Mouse (Mus musculus) thymus, postnatal 36 days (tissue): Measurements from ENCODE around the gene Rnf8.
"Not testable (repeated sequence)": the region's sequence is repeated elsewhere in the genome, so short reads cannot be mapped to it uniquely, and the experiment has no call there.

ENCODE experiments used
- DNase-seq, 2 experiments: peaks; one replicate each; pipeline ENCODE4 v3.0.0; 2022; ENCODE audit warnings: mixed read lengths in 2 of 2

The Rnf8 gene

DNA sequence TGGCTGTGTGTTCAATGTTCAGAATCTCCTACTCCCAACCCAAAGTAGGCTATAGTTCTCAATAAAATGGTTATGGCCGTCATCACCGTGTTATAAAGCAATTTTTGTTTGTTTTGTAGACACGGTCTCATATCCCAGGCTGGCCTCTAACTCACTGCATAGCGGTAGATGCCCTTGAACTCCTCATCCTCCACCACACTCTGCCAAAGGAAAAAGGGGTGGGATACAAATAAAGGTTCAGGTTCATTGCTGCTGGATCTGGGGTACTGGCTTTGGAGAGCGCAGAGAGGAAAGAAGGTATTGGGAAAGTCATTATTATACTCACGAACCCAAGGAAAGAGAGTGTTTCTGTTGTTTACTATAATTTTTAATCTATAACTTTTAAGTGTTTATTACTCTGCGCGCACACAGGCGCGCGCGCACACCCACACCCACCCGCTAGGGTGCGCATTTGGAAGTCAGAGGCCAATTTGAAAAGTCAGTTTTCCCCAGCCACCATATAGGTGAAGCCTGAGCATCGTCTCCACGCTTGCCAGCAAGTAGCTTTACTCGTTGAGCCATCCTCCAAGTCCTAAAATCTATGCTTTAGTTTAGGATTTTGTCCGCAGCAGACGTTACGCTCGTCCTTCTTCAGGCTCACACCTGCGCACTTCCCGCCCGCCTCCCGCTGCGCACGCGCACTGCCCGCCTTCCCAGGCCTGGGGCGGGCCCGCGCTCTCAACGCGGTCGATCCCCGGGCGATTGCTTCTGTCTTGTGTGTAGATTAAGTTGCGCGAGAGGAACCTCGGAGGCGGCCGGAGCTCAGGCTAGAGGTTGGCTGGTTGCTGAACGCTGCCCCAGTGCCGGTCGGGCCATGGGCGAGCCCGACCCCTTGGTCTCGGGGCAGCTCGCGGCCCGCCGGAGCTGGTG lies at the start of gene Rnf8, which contains the start of gene Gm28043:
Gene Rnf8 (plus strand): TSS at position 676 of the 909 bp plus-strand sequence.
Gene Gm28043 (plus strand): TSS at position 762 of the 909 bp plus-strand sequence.
- peak; percentile 93 to 95 for DNase-seq

DNA sequence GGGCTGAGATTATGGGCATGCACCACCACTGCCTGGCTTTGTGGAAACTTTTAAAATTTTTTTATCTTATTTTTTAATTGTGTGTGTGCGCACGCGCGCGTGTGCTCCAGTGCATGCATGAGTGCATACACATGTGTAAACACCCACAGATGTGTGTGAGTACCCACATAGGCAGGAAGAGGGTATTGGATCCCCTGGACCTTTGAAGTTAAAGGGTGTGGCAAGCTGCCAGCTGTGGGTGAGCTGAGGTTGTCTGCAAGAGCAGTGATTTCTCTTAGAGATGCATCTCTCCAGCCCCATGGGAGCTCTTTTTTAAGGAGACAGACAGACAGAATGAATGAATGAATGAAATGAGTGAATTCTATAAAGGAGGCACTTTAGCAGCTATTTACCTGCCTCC lies 49.1 kb upstream of the Rnf8 start:
- DNase-seq: peak in 1 of 2 experiments; percentile 31

DNA sequence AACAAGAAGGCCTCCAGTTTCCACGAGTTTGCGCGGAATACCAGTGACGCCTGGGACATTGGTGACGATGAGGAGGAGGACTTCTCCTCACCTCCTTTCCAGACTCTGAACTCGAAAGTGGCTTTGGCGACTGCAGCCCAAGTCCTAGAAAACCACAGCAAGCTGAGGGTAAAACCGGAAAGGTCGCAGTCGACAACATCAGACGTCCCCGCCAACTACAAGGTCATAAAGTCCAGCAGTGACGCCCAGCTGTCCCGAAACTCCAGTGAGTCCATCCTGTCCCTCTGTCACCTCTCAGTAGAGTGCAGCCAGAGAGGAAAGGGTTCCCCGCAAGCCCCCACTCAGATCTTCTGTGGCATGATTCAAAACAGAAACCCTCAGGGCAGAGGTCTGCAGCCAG lies 46.2 kb upstream of the Rnf8 start:
- no peak for DNase-seq

DNA sequence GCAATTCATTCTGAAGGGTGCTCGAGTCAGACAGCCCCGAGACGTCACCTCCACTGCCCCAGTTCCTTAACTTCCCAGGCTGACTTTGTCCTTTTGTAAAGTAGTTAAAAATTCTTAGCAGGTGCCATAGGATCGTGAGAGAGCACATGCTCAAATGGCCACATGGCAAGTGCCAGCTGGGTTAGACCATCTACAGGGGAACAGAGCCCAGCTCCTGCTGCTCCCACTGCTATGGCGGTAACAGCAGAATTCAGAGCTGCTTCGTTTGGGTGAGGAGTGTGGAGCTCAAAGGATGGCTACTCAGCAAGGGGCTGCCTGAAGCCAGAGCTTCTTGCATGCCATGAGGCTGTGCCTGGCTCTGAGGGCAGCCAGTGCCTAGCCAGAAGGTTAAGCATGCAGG lies 44.8 kb upstream of the Rnf8 start:
- no peak for DNase-seq

DNA sequence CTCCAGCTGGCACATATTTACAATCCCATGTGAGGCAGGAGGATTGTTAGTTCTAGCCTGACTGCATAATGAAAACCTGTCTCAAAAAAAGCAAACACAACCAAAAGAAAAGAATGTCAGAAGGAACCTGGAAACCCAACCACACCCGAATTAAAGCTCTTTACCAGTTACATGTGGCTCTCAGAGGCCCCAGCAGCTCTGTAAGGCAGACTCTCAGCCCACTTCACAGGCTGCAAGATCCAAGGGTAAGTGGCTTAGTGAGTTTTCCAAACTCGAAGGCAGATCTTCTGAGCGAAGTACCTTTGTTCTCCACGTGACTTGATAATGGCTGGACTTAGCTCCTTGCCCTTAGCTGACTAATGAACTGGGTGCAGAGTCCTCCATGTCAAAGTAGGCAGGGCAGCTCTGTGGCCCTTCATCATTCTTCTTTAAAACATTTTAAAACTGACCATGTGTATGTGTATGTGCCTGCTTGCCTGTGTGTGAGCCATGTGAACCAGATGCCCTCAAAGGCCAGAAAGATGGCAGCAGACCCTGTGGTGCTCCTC lies 34.9 kb upstream of the Rnf8 start:
- DNase-seq: no peak

DNA sequence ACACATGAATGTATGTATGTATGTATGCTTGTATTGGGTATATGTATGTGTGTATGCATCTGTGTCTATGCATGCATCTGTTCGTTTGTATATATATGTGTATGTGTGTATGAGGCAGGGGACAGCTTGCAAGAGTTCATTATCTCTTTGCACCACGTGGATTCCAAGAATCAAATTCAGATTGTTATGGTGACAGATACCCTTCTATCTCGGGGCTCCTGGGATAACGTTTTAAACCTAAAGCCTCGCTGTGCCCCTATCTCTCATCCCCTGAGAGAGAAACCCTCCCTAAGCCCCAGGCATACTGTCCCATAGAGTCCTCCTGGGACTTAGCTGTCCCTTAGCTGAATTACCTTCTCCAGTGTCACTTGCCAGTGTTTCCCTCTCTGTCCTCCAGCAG lies 31.0 kb upstream of the Rnf8 start:
- no peak for DNase-seq

DNA sequence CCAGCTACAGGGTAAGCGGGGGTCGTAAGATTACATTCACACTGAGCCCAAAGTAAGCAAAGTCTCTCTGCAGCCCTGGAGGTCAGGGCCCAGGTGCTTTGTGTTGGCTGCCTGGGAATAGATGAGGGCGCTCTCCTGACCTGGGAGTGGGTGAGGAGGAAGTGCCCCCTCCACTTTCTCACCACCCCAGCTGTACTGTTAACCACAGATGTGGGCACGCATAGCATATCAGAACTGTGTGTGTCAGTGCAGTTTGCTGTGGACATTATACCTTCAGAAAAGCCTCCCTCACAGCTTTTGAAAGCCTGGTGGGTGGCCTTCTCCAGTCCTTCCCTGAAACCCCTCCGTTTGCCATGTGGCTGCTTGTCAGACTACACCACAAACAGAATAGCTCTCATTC lies 30.3 kb upstream of the Rnf8 start:
- peak; percentile 54 to 69 for DNase-seq

DNA sequence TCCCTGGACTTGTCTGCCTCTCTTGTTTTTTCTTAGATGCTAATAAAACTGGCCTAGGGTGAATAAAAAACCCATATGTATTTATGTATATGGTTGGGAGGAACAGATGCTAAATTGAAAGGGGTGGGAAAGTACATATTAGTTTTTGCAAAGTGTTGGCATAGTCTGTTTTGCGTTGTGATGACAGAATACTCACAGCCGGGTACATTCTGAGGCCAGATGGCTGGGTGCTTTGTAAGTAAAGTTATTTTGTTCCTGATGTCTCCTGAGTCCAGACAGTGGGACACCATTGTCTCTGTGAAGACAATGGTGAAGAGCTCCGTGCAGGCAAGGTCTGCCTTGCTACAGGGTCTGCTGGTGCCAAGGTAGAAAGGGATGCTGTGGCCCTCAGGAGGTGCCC lies 29.9 kb upstream of the Rnf8 start:
- DNase-seq: no peak

DNA sequence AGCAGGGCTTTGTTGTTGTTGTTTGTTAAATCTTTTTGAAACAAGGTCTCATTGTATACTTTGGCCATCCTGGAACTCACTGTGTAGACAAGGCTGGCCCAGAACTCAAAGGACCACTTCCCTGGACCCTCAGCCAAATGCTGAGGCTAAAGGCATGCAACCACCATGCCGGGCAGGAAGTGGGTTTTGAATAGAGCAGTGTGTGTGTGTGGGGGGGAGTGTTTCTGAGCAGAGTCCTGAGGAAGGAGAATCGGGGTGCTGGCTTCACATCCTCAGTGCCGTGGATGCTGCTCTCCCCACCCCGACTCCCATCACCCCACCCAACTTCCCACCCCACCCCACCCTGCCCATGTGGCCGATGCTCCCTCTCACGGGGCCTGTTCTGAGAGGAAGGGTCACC lies 29.1 kb upstream of the Rnf8 start:
- DNase-seq: peak; percentile 49 to 63

DNA sequence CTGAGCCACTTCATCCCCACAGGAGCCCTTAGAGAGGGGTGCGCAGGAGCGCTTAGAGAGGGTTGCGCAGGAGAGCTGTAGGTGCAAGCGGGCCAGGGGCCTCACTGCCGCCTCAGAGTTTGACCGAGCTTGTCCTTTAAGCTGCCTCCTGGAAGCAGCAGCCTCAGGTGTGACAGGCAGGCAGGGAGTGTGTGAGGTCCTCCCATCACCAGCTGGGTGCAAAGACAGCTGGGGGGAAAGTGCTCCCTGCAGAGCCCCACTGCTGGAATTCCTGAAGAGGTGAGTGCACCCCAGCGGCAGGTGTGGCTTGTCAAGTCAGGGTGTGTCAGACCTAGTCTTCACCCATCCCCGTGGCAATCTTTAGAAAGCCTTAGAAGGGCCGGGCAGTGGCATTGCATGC lies 27.7 kb upstream of the Rnf8 start:
- DNase-seq: no peak

DNA sequence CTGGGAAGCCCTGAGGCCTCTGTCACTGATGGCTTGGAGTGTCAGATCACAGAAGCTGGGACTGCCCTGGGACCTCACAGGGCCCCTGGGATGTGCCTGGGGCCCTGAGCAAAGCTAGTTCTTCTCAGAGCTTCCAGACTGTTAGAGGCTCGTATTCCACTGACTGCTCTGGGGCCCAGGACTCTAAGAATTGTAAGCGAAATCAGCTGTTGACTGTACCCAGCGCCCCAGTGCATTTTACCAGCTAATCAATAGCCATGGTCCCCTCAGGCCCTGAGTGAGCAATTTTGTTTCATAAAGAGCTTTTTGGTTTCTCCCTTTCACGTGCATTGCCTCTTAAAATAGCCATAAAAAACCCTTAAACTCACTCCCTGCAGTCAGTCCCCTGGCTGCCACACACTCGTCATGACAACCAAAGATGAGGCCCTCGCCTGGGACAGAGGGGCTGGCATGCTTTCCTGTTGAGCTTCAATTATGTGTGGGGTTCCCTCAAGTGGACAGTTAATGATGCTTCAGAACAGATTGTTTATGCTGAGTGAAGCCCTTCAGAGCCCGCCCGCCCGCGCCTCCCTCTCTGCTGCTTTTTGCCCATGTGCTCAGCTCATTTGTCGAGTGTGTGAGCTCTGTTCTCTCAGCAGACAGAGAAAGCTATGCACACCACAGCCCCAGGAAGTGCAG lies 25.2 kb upstream of the Rnf8 start:
- DNase-seq: no peak

DNA sequence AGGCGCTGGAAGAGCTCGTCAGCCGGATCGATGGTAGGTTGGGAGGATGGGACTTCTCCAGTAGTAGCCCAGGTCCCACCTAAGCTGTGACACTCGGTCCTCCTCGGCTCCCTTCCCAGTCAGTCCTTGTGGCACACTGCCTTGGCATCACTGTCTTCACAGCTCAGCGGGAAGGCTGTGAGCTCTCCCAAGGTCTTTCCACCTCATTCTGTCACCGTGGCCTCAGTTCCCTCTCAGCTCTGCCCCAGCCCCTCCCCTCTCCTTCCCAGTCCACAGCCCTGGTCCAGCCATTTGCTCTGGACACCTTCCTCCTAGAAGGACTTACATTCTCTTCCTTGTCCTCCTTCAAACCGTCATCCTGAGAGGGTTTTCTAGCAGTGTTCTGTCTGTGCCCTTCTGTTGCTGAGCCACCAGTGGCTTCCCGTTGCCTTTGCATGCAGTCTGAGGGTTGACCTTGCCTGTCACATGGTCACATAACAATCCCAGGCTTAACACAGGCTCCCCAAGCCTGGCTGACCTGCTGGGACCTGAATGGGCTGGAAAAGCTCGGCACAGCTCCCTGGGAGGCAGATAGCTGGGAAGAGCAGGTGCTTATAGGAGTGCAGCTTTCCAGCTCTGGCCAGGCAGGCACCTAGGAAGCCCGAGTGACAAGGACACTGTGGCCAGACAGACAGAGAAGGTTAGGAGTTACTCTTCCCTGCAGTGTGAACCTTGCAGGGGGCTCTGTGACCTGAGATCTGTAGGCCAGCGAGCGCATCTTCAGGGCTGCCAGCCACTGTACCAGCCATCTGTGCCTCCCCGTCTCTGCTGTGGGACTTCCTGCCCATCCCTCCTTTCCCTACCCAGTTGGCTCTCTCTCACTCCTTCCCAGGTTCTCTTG lies 18.5 kb upstream of the Rnf8 start:
- DNase-seq: no peak

DNA sequence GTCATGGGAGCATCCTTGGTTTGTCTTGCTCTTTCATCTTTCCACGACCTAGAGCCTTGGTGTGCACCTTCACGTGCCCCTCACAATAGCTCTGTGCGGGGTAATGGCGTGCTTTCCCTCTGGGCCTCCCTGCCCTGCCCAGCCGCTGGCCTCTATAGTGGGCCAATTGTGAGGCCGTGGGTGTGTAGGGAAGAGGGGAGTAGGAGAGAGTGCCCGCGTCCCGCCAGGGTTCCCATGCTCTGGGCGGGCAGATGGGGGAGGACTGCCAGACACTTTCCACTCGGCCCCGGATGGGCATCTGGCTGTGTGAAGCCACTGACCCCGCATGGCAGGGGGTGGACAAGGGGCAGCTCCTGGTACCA lies 17.8 kb upstream of the Rnf8 start:
- DNase-seq: no peak

DNA sequence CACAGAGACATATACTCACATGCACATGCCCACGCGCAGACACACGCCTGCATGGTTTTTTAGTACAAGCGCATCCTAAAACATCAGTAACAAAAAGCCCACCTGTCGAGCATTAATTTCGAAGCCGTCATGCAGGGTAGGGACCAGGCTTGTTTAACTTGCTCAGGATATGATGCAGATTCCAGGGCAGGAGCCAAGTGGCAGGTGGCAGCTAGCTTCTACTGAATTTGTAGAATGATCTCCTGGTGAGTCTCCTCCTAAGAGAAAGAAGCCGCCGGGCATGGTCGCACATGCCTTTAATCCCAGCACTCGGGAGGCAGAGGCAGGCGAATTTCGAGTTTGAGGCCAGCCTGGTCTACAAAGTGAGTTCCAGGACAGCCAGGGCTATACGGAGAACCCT lies 15.5 kb upstream of the Rnf8 start:
- DNase-seq: no peak

DNA sequence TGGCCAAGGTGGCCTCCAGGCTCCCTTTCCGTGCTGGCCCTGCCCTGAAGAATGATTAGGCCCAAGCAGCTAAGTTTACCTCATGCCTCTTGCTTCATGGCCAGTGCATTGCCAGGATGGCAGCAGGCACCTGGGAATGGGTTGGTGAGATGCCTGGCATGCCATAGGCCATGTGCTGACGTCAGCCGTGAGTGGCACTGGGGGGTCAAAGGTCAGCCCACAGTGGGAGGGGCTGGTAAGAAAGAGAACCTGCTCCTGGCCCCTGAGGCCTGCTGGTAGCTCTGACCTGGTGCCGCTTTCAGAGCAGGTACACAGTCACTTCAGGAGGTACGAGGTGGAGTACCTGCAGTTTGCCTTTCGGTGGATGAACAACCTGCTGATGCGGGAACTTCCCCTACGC lies 15.1 kb upstream of the Rnf8 start:
- DNase-seq: no peak

DNA sequence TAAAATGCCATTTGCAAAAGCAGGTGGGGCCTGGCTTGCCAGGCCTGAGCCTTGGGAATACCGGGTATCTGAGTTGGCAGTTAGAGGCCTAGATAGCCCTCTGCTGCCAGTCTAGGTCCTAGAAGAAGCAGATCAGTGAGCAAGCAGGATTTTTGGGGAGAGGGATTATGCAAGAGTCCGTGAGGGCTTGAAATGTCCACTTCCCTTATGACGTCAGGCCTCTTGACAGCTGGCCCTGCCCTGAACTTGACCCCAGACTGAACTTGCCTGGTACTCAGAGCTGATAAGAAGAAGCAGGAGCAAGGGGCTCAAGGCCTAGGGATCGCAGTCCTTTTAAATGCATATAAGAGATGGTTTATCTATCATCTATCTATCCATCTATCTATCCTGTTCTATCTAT lies 13.2 kb upstream of the Rnf8 start:
- no peak for DNase-seq

DNA sequence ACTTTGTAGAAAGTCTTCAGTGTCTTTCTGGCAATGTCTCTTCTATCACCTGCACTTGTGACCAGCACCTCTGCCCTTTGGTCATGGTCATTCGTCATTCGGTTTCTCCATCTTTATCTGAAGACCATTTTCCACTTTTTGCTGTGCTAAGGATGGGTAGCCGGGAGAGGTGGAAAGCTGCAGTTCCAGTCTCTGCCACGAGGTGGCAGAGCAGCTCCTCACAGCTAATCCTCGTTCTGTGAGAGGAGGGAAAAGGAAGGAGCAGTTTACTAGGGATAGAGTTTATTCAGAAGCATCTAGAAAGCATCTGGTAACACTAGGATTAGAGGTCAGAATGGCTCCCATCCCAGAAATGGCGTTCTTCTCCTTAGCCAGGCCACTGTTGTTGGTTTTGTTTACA lies 11.3 kb upstream of the Rnf8 start:
- DNase-seq: peak; percentile 57 to 67

DNA sequence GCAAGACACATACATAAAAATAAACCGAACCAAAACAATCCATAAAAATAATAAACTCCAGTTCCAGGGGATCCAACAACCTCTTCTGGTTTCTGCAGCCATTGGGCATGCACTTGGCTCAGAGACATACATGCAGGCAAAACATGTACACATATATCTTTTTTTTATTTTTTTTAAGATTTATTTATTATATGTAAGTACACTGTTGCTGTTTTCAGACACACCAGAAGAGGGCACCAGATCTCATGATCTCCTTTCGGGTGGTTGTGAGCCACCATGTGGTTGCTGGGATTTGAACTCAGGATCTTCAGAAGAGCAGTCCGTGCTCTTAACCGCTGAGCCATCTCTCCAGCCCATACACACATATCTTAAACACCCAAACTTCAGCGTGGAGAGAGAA lies 1.1 kb upstream of the Rnf8 start:
- DNase-seq: not testable (repeated sequence)

DNA sequence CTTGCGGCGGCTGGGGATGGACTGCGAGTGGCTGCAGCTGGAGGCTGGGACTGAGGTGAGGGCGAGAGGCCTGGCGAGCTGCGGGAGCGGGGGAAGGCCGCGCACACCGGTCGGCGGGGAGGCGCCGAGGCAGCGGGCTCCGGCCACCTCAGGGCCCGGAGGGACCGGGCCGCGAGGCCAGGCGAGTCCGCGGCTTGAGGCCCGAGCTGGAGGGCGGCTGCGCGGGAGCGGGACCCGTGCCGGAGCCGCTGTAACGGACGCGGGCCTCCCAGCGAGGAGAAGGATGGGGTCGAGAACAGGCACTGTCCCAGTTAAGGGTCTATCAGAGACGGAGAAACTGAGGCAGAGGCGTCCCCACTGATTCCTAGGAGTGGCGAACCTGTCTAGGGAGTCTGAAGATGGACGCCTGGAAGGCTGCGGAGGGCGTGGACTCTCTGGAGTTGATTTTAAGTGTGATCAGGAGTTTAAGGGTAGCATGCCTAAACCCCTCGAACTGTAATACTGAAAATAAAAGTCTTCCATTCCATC lies 498 bp downstream of the Rnf8 start:
- no peak for DNase-seq

DNA sequence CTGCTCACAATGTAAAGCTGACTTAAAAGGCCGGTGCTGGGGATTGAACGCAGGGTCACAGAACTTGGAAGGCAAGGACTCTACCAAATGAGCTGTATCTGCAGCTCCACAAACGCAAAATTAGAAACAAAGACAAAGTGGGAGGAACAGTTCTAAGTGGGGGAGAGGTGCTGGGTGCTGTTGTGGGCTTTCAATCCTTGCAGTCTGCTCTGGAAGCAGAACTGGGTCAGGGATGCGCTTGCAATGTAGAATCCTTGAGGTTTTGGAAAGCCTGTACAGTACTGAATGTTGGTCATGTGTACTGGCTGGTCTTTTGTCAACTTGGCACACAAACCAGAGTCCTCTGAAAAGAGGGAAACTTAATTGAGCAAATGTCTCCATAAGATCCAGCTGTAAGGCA lies 1.0 kb downstream of the Rnf8 start:
- no peak for DNase-seq

DNA sequence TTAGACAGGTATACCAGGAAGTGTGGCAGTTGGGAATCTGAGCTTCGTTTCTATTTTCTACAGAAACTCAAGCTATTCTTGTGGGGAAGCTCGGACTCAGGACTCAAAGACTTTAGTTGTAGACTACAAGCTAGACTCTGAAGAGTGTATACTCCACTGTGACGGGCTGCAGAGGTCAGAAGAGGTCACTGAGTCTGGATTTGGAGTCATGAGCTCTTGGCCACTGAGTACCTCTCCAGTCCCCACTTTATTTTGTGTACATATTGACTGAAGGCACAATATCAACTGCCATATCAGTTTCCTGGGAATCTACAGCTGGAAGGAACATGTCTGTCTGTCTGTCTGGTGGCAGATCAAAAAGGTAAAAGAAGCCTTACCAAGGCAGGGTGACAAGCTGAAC lies 4.6 kb downstream of the Rnf8 start:
- no peak for DNase-seq

DNA sequence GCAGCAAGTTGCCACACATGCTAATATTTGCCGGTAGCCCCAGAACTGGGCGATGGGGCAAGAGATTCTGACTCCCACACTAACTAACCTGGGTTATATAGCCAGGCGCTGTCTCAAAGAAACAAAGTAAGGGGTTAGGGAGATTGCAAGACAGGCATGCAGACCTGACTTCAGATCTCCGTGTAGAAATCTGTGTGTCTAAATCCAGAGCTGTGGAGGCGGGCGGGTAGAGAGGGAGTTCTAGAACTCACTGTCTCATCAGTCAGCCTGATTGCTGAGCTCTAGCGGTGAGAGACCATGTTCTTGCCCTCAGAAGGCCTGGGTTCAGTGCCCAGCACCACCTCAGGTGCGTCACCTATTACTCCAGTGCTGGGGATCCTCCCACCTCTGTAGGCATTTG lies 8.9 kb downstream of the Rnf8 start:
- DNase-seq: no peak

DNA sequence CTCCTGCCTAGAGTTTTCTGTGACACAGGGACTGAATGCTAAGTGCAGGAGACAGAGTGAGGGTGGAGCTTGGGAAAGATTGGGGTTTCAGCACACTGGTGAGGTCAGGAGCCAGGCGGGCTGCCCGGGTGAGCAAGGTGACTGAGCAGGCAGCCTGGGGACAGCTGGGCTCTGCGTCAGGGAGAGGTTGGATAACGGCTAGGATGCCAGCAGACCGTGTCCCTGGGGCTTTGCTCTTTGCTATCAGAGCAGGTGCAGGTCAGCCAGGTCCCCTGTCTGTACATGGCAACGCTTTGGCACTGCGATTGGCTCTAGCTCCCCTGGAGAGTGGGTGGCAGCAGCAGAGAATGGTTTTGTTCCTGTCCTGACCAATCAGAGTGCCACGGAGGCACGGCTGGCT lies 12.7 kb downstream of the Rnf8 start:
- no peak for DNase-seq
